Mouse (Mus musculus): ENCODE measurements around the gene Ggct. TPM values are rescaled to one million over a fixed set of nuclear protein-coding genes. Genes with fewer than 3 reads are reported as not detected.
"Not testable (repeated sequence)": the region's sequence is repeated elsewhere in the genome, so short reads cannot be mapped to it uniquely, and the experiment has no call there.

Gene Ggct
- total RNA-seq, 2 experiments from 2014 or later = 7.1 to 13.2 TPM

DNA sequence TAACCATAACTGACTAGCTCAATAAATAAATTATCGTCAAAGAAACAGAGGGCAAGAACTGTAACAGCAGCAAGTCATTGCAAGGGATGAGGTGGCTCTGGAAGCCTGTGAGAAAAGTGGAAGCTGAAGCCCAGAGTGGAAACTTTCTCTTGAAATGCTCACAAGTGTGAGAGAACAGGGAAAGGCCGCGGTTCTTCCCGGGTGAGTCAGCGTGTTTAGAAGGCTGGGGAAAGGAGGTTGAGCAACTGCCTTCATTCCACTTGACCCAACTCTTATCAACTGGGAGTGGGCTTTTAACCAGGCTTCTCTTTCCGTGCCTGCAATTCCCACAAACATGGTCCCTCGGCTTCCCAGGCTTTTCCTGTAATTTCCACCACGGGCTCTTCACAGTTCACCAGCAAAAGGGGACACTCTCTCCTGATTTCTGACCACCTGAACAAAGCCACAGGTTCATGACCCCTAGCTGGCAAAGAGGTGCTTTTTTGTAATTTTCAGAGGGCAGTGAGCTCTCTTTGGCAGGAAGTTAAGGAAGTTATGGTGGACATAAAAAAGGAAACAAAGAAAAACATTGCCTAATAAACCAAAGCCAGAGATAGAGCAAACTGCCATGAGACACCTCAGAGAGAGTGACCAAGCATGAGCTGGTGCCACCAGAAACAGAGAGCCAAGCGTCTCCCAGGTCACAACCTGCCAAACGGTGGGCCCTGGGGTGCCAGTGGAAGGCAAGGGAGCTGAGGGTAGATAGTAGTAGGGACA is 37.9 kb downstream of the Ggct start:
- DNase-seq (ENCODE audit: low spot score in 2 of 2) = no peak

GRCm38 (mm10) chr6:54953399-54953798 is 39.4 kb downstream of the Ggct start:
- not testable (repeated sequence) for DNase-seq (ENCODE audit: low spot score in 2 of 2)

DNA sequence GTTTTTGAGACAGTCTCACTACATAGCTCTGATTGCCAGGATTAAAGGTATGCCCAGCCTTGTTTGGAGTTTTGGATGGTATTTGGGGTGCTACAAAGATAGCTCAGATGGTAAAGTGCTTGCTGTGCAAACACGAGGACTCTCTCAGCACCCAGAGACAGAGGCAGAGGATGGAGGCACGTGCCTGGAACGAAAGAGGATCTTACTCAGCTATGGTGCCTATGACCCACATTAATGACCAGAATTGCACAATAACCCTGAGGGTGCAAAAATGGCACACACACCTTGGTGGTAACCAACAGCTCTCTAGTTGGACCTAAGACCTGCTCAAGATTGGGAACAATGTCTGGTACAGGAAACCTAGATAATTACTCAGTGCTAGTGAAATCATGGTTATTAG is 40.2 kb downstream of the Ggct start:
- DNase-seq (ENCODE audit: low spot score in 2 of 2) = no peak

DNA sequence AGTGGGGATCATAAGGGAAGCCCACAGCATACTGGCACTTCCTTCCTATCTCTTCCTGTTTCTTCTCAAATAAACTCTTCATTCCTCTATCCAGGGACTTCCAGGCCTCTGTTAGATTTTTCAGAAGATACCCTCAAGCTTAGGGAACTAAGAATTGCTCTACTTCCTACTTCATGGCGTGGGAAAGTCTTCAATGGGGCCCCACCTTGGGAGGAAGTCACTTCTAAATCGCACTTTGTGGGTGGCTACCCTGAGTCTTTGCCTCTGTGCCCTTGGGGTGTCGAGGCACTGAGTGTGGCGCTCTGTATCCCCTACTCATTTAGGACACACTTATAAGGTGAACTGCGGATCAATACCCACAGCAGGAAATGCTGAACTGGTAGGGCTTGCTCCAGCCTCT is 44.1 kb downstream of the Ggct start:
- DNase-seq (ENCODE audit: low spot score in 2 of 2) = no peak

GRCm38 (mm10) chr6:54946241-54946953 is 46.4 kb downstream of the Ggct start:
- DNase-seq (ENCODE audit: low spot score in 2 of 2) = no peak

GRCm38 (mm10) chr6:54944551-54944950 is 48.2 kb downstream of the Ggct start:
- DNase-seq (ENCODE audit: low spot score in 2 of 2) = no peak

DNA sequence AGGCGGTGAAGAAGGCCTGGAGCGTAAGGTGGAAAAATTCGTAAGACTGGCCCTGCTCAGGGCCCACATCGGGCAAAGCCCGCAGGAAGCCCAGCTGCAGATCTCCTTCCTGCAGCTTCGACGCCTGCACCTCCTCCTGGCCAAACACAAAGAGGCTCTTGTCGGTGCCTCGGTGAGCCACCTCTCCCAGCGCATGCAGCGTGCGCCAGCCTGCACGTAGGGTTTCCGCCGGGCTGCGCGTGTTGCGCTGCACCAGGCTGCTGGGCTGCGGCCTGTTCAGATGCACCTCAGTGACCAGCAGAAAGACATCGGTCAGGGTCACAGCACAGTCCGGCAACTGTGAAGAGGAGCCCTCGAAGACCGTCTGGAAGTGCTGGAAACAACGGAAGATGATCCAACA is 49.0 kb downstream of the Ggct start:
- no peak for DNase-seq (ENCODE audit: low spot score in 2 of 2)

GRCm38 (mm10) chr6:54943292-54943691 is 49.5 kb downstream of the Ggct start:
- DNase-seq (ENCODE audit: low spot score in 2 of 2) = no peak

GRCm38 (mm10) chr6:54941149-54941548 is 51.6 kb downstream of the Ggct start:
- no peak for DNase-seq (ENCODE audit: low spot score in 2 of 2)

DNA sequence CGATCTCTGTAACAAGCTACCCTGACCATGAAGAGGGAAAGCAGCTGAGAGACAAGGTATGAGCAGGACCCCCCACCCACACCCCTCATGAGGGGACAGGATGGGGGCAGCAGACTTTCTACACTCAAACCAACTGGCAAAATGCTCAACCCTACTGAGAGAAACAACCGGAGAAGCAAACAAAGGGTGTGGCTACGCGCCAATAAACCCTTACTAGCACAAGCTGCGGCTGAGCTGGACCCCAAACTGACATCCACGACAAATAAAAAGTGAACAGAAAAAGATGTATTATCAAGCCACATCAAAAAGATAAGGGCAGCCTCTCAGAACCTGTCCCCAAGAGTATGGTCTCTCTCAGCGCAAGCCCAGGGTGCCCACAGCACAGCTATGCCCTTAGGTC is 52.6 kb downstream of the Ggct start:
- DNase-seq (ENCODE audit: low spot score in 2 of 2) = no peak

- DNase-seq (ENCODE audit: low spot score in 2 of 2) = no peak
Measured at GRCm38 (mm10) chr6:54939631-54940030, 53.1 kb downstream of the Ggct start.

GRCm38 (mm10) chr6:54936496-54936895 is 56.3 kb downstream of the Ggct start:
- DNase-seq (ENCODE audit: low spot score in 2 of 2) = no peak

DNA sequence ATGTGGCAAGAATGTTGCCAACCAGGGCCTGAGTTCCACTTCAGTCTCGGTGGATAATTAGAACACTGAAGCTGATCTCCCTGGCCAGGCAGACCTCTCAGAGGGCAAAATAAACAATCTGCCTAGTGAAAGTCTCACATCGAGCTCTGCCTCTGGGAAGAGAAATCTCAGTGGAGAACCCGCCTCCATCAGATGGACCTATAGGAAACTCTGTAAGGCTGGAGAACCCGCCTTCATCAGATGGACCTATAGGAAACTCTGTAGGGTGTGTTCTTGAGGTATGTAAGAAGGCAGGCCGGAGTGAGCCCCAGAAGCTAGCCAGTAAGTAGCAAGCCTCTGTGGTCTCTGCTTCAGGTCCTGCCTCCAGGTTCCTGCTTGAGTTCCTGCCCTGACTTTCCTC is 57.8 kb downstream of the Ggct start:
- no peak for DNase-seq (ENCODE audit: low spot score in 2 of 2)

GRCm38 (mm10) chr6:54934313-54934712 is 58.4 kb downstream of the Ggct start:
- no peak for DNase-seq (ENCODE audit: low spot score in 2 of 2)

- DNase-seq (ENCODE audit: low spot score in 2 of 2) = no peak
Measured at GRCm38 (mm10) chr6:54933866-54934265, 58.9 kb downstream of the Ggct start.

- DNase-seq (ENCODE audit: low spot score in 2 of 2) = no peak
Measured at GRCm38 (mm10) chr6:54933216-54933615, 59.5 kb downstream of the Ggct start.

Other genes starting within 250 kb of the Ggct start
- gene Znrf2, start 176.0 kb downstream of the Ggct start, total RNA-seq (2021) = 10 to 100 TPM; 34.0 to 34.4 TPM
- 1 to 10 TPM; 9.1 to 9.8 TPM for gene Nod1, start 20.3 kb downstream of the Ggct start, total RNA-seq (2021)
- gene Gars, start 45.1 kb upstream of the Ggct start, total RNA-seq (2021) = 100 to 1,000 TPM; 101 to 109 TPM
- under 1 TPM in 1 of 2 experiments, not detected in 1; 0.25 TPM for gene Crhr2, start 140.1 kb upstream of the Ggct start, total RNA-seq (2021)
- 1 to 10 TPM in 1 of 2 experiments, under 1 TPM in 1; 0.28 to 2.5 TPM for gene Inmt, start 182.1 kb upstream of the Ggct start, total RNA-seq (2021)
- gene Mindy4, start 210.4 kb upstream of the Ggct start, total RNA-seq (2021) = 1 to 10 TPM; 9.7 to 9.9 TPM